Mouse (Mus musculus) neural tube, embryonic 11.5 days (tissue): ENCODE data around the gene Rtl1. TPM values are rescaled to one million over a fixed set of nuclear protein-coding genes. Genes with fewer than 3 reads are reported as not detected.

ENCODE experiments used
- ATAC-seq: fragments of 200-750 bp; cut with Nextera tagmentation; 2 replicates; pipeline ENCODE4 v1.8.0; 2017; ENCODE audit warnings: moderate number of reproducible peaks, mild to moderate bottlenecking, moderate TSS enrichment, moderate library complexity; ENCODE audit not compliant: insufficient read depth, low FRiP score, low TSS enrichment
- DNase-seq: peaks from one replicate; pipeline ENCODE4 v3.0.0-alpha.2; 2015; ENCODE audit warnings: low spot score
- H3K27ac ChIP-seq: fragments of 300-500 bp; sonication (generic); 2 replicates; pipeline ENCODE4 v1.5.1; 2014; ENCODE audit warnings: low read depth, mild to moderate bottlenecking, low read length
- H3K27me3 ChIP-seq: fragments of 300-500 bp; sonication (generic); 2 replicates; pipeline ENCODE4 v1.6.1; 2014; ENCODE audit warnings: mild to moderate bottlenecking, low read length, mixed read lengths; ENCODE audit not compliant: control insufficient read depth, insufficient read depth
- H3K36me3 ChIP-seq: fragments of 300-500 bp; sonication (generic); 2 replicates; pipeline ENCODE4 v1.6.1; 2014; ENCODE audit warnings: mild to moderate bottlenecking, low read length, moderate library complexity, mixed read lengths; ENCODE audit not compliant: control insufficient read depth, insufficient read depth
- H3K4me1 ChIP-seq: fragments of 300-500 bp; sonication (generic); 2 replicates; pipeline ENCODE4 v1.6.1; 2014; ENCODE audit warnings: low read length, mixed read lengths; ENCODE audit not compliant: control insufficient read depth, insufficient read depth
- H3K4me2 ChIP-seq: fragments of 300-500 bp; sonication (generic); 2 replicates; pipeline ENCODE4 v1.6.1; 2014; ENCODE audit warnings: low read depth, mild to moderate bottlenecking, moderate library complexity
- H3K4me3 ChIP-seq: fragments of 300-500 bp; sonication (generic); 2 replicates; pipeline ENCODE4 v1.5.1; 2014; ENCODE audit warnings: low read depth, low read length
- H3K9ac ChIP-seq: fragments of 300-500 bp; sonication (generic); 2 replicates; pipeline ENCODE4 v1.6.1; 2014; ENCODE audit warnings: mild to moderate bottlenecking, low read length
- H3K9me3 ChIP-seq: fragments of 300-500 bp; sonication (generic); 2 replicates; pipeline ENCODE4 v1.6.1; 2016; ENCODE audit warnings: low read length; ENCODE audit not compliant: control insufficient read depth
- WGBS: fragments of 180-500 bp; shearing (Covaris S2); extraction: QIAGEN DNeasy Blood & Tissue Kit; methylation state at CpG from one replicate; pipeline ENCODE4 v1.1.7; 2014; 5-methylcytosine and 5-hydroxymethylcytosine counted together
- polyA plus RNA-seq: library from polyadenylated mRNA; unstranded; fragments of >200 nt; fragmentation: Nextera tagmentation; extraction: Ambion mirVana; gene quantifications from 2 replicates; pipeline ENCODE4 v1.2.1, GENCODE M21; 2014

Gene Rtl1
- polyA plus RNA-seq, 1 experiment from 2014 or later: 1.0 TPM

DNA sequence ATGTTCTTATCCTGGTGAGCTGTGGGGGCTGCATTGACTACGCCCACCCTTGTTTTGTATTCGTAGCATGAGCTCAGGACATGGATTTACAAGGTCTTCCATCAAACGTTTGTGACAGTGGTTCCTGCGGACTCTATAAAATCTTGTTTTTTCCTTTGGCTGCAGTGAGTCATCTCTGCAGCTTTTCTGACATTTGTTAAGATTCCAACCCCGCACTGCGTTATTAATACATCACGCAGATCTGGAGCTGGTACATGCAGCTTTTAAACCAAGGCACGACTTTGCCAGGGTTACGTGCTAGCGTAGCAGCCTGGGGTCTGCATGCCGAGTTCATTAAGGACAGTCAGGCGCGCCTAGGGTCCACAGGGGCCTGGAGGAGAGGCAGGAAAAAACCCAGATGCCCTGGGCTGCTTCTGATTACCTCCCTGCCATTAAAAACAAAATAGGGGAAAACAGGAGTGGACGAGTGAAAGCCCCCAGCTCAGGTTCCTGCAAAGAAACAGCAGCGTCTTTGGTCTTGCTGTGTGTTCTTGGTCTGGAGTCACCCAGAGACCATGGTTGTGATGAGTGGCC, 44.2 kb downstream of the Rtl1 start:
- Histone ChIP-seq H3K36me3 (no peaks in the 10 kb centered on the region; the same call in 1 of the 2 replicates), H3K4me2 (no peak overlapping the region), H3K27ac (no peak overlapping the region), H3K9me3 (no peaks in the 10 kb centered on the region), H3K27me3 (no peaks in the 10 kb centered on the region), H3K4me1 (peaks cover 16% of the 10 kb centered on the region), H3K9ac (no peak overlapping the region), H3K4me3 (no peak overlapping the region)
- no peak for ATAC-seq
- no peak for DNase-seq
- 64% methylated on average over 15 of the region's 15 CpGs for WGBS

DNA sequence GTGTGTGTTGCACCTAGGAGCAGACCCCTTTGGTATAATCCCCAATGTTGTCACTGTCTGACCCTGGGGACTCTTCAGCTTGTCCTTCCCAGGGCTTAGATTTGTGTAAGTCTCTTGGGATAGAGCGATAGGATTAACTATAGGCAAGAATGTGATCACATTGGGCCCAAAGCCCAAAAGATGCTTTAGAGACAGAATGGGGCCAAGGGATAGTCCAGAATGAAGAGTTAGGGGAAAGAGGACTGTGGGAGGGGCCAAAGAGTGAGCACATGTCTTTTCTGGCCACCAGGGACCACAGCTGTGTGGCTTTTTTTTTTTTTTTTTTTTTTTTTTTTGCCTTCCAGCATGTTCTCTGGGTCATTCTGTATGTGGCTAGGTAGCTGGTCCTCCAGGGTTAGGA, 46.6 kb downstream of the Rtl1 start:
- Histone ChIP-seq H3K27ac (no peak overlapping the region), H3K4me2 (no peak overlapping the region), H3K36me3 (no peaks in the 10 kb centered on the region; the same call in 1 of the 2 replicates), H3K27me3 (no peaks in the 10 kb centered on the region), H3K4me3 (no peak overlapping the region), H3K9me3 (no peaks in the 10 kb centered on the region), H3K4me1 (peaks cover 8% of the 10 kb centered on the region), H3K9ac (no peak overlapping the region)
- no peak for DNase-seq
- 96% methylated on average over 1 of the region's 1 CpGs for WGBS
- ATAC-seq: no peak

DNA sequence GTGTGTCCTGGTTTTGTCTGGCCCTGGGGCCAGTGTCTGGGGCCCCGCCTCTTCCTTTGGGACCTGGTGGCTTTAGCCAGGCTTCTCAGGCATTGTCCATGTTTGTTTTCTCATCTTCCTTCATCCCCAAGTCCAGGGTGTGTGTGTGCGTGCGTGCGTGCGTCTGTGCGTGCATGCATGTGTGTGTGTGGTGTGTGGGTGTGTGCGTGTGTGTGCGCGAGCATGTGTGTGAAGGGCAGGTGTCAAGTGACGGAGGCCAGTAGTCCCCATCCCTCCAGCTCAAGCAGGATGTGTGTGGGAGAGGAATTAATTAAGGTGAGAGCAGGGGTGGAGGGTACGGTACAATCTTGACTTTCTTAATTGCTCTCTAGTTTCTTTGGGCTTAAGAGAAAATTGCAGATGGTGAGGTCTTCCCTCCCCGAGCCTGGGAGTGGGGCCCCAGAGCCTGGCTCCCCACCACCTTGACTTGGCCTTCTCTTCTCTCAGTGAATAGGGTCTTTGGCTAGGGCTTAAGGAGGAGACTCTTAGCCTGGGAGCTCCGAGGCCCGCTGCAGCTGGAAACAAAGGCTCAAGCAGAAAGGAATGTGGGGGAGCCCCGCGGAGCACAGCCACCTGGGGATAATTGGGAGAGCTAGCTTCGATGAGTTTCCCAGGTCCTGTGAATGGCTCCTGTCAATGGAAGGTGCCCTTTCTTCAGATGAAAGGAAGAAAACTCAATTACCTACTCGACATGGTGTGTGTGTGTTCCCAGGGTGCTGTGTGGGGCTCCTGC, 47.2 kb downstream of the Rtl1 start:
- no peaks in the 10 kb centered on the region for H3K27me3 ChIP-seq
- ATAC-seq (no peak), DNase-seq (no peak)
- no peak overlapping the region for H3K27ac ChIP-seq
- H3K9ac ChIP-seq: no peak overlapping the region
- 56% methylated on average over 18 of the region's 18 CpGs for WGBS
- no peak overlapping the region for H3K4me3 ChIP-seq
- H3K4me2 ChIP-seq: no peak overlapping the region
- H3K9me3 ChIP-seq: no peaks in the 10 kb centered on the region
- peaks cover 4% of the 10 kb centered on the region for H3K4me1 ChIP-seq
- no peaks in the 10 kb centered on the region; the same call in 1 of the 2 replicates for H3K36me3 ChIP-seq

DNA sequence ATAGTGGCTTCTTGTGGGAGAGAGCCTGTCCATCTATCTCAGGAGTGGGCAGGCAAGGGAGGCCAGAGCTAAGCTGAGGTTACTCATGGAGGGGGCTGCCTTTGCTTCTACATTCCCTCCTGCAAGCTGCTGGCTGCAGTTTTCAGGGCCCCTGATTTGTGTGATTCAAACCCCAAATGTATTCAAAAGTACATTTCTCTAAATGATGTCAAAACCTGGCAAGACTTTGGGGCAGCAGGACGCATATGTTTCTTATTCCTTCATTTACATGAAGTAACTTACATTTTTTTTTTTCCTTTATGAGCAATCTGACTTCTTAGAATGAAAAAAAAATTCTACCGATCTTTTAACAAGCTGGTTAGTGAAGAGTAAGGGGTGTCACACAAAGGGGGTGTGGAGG, 48.4 kb downstream of the Rtl1 start:
- Histone ChIP-seq H3K27me3 (no peaks in the 10 kb centered on the region), H3K4me1 (peaks cover 7% of the 10 kb centered on the region; the same call in 1 of the 2 replicates), H3K27ac (no peak overlapping the region), H3K4me3 (no peak overlapping the region), H3K36me3 (no peaks in the 10 kb centered on the region; the same call in 1 of the 2 replicates), H3K4me2 (no peak overlapping the region), H3K9me3 (no peaks in the 10 kb centered on the region), H3K9ac (no peak overlapping the region)
- DNase-seq (no peak), ATAC-seq (no peak)
- 65% methylated on average over 2 of the region's 2 CpGs for WGBS

GRCm38 (mm10) chr12:109547085-109547484, 53.0 kb downstream of the Rtl1 start:
- H3K4me1 ChIP-seq: peaks cover 4% of the 10 kb centered on the region; the same call in 1 of the 2 replicates
- 56% methylated on average over 2 of the region's 2 CpGs for WGBS

GRCm38 (mm10) chr12:109545875-109546732, 54.0 kb downstream of the Rtl1 start:
- Histone ChIP-seq H3K9ac (no peak overlapping the region), H3K36me3 (no peaks in the 10 kb centered on the region; the same call in 1 of the 2 replicates), H3K27ac (no peak overlapping the region), H3K4me2 (no peak overlapping the region), H3K9me3 (no peaks in the 10 kb centered on the region; the same call in 1 of the 2 replicates), H3K27me3 (no peaks in the 10 kb centered on the region), H3K4me1 (peaks cover 4% of the 10 kb centered on the region; the same call in 1 of the 2 replicates), H3K4me3 (no peak overlapping the region)
- 65% methylated on average over 30 of the region's 30 CpGs for WGBS
- 0 out of 2 replicates have a peak, but pooled peaks have one; percentile 24 for ATAC-seq
- DNase-seq: peak; percentile 56

More at GRCm38 (mm10) chr12:109547085-109547484, 53.0 kb downstream of the Rtl1 start:
- ATAC-seq (no peak), DNase-seq (no peak)
- Histone ChIP-seq H3K27ac (no peak overlapping the region), H3K36me3 (no peaks in the 10 kb centered on the region; the same call in 1 of the 2 replicates), H3K27me3 (no peaks in the 10 kb centered on the region), H3K9ac (no peak overlapping the region), H3K9me3 (no peaks in the 10 kb centered on the region), H3K4me3 (no peak overlapping the region), H3K4me2 (no peak overlapping the region)

DNA sequence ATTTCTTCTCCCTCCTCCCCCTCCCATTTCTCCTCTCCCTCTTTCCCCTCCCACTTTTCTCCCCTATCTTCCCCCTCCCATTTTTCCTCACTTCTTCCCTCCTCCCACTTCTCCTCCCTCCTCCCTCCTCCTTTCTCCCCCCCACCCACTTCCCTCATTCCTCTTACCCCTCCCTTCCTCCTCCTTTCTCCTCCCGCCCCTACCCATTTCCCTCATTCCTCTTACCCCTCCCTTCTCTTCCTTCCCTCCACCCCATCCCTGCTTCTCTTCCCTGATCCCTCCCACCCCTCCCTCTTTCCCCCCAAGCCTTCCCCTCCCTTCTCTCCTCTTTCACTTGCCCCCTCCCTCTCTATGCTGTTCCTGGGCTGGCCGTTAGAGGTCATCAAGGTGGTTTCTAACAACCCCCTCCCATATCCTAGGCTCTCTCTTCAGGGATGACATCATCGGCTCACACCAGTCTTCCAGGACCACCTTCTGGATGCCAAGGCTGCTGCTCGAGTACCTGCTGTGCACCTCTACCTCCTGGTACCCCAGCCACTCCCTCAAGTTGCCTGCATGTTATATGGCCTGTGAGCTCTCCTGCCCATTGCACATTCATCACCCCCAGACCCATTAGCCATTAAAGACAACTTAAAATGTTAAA, 56.7 kb downstream of the Rtl1 start:
- no peak for DNase-seq
- H3K9me3 ChIP-seq: peaks cover 5% of the 10 kb centered on the region; the same call in 1 of the 2 replicates
- no peak overlapping the region for H3K4me3 ChIP-seq
- 81% methylated on average over 4 of the region's 4 CpGs for WGBS
- no peak overlapping the region for H3K9ac ChIP-seq
- no peak overlapping the region for H3K27ac ChIP-seq
- no peak overlapping the region for H3K4me2 ChIP-seq
- peaks cover 4% of the 10 kb centered on the region; the same call in 1 of the 2 replicates for H3K4me1 ChIP-seq
- no peaks in the 10 kb centered on the region for H3K27me3 ChIP-seq
- H3K36me3 ChIP-seq: no peaks in the 10 kb centered on the region; the same call in 1 of the 2 replicates
- no peak for ATAC-seq

DNA sequence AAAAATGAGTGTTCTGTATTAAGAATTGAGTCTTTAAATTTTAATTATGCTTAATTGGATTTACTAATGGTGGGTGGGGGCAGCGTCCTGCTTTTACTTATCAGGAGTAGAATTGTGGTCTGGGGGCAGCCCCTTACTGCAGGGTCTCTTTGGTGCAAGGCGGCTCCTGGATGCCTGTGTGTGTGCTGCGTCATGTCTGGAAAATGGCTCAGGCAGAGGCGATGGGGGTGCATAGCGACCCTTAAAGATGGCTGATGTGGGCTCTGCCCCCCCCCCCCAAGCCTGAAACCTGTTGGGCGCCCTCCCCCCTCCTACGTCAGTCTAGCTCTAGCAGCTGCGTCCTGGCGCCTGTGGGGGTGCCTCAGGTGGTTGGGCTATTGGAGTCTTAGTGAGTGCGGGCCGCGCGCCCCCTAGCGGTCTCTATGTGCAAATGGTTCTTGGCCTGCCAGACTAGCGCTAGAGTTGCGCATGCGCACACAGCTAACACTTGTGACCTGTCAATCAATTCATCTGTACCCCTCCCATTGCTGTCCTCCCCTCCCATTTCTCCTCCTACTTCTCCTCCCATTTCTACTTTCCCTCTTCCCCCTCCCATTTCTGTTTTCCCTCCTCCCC, 57.4 kb downstream of the Rtl1 start:
- no peak for ATAC-seq
- no peak overlapping the region for H3K4me2 ChIP-seq
- no peak overlapping the region for H3K27ac ChIP-seq
- H3K36me3 ChIP-seq: no peaks in the 10 kb centered on the region; the same call in 1 of the 2 replicates
- DNase-seq: peak; percentile 79
- no peak overlapping the region for H3K9ac ChIP-seq
- peaks cover 5% of the 10 kb centered on the region; the same call in 1 of the 2 replicates for H3K9me3 ChIP-seq
- peaks cover 3% of the 10 kb centered on the region; the same call in 1 of the 2 replicates for H3K4me1 ChIP-seq
- H3K27me3 ChIP-seq: no peaks in the 10 kb centered on the region
- WGBS: 48% methylated on average over 14 of the region's 17 CpGs
- H3K4me3 ChIP-seq: peak overlapping the region; percentile 46
